Mouse (Mus musculus): ENCODE data around the gene Cbx4.

The Cbx4 gene

DNA sequence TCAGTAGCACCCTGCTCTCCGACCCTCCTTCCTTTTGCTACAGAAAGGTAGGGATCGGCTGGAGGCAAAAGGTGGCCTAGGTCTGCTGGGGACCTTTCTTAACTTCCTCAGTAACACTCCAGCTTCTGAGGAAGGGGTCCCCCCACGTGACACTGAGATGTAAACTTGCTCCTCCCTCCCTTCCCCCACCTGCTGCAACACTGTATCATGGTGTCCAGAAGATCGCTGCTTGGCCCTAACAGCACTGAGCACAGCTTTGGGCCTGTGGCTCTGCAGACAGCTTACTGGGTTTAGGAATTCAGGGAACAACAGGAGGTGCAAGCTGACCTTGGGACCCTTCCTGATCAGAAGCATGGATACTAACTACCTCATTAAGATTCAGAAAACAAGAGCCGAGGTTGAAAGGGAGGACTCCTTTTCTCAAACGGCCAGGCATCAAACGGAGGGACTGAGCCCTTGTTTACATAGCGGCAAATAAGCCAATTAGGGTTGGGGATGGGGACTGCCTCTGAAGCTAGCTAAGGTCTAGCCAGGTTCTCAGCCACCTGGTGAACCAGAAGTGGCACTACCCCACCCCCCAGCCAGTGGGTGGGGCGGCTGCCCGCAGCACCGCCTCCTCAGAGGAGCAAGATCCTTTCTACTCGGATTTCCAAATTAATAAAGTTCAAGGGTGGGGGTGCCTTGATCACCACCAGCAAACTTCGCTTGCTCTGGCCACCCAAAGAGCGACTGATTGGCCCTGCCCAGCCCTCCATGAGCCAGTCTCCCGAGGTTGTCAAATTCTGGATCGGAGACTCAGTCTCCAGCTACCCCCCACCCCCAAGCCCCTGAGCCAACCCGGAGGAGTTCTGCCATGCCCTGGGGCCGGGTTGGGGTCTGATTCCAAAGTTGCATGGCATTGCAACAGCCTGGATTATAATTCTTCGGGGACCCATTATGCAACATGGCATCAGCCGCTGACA is 3.1 kb downstream of the Cbx4 start:
- TF ChIP-seq GATA4 (IDR thresholded peaks at IDR 0.05; ENCODE audit: insufficient replicate concordance, low read length), result no peak

DNA sequence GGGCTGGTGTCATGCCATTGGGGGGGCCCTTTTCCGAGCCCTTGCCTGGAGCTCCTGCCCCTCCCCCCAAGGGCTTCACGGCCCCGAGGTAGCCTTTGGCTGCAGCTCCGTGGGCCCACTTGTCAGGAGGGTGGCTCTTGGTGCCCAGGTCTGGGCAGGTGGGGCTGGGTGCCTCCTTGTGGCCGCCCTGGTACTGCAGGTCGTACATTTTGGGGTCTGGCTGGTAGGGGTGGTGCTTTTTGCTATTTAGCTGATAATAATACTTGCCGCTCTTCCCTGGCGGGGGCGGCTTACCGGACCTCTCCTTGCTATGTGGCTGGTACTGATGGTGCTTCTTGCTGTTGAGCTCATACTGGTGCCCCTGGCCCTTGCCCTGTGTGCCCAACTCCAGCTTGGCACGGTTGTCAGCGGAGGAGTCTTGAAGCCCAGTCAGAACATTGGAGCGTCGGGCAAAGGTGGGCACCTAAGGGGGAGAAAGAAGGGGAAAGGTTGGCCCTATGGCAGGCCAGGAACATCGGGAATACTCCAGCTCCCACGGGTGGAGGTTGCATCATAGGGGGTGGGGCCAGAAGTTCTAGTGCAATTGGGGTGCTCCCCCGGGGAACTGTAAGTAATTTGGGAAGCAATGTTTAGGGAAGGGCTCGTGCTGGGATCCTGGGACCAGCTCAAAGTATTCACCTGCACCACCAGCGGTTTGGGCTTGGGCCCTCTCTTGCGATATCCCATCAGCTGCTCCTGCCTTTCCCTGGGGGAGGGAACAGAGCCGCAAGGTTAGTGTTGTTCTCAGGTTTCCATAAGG is 4.0 kb downstream of the Cbx4 start:
- TF ChIP-seq GATA4 (IDR thresholded peaks at IDR 0.05; ENCODE audit: insufficient replicate concordance, low read length), result no peak

DNA sequence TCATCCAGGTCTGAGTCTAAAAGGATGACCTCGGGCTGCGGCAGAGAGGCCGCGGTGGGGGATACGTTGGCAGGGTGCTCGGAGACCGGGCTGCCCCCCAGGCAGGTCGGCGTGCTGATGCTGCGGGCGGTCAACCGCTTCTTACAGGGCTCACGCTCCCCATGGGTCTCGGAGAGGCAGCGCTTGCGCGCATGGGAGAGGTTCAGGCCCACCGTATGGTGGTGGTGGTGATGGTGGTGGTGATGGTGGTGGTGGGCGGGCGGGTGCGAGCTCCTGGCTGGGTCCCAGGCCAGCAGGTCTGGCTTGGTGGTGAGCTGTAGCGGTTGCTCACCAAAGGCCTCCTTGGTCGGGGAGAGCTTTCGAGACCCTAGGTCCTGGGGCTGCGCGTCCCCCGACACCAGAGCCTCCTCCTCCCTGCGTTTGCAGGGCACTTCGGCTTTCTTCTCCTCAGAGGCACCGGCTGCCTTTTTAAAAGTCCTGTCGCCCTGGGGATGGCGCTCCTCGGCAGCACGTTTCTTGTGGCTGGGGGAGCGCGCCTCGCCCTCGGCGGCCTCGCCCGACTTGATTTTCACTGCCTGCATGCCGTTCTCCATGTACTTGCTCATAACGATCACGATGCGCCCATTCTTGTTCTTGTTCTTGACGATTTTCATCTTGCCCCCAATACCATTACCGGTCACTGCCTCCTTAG is 4.7 kb downstream of the Cbx4 start:
- no peak for TF ChIP-seq GATA4 (IDR thresholded peaks at IDR 0.05; ENCODE audit: insufficient replicate concordance, low read length)

DNA sequence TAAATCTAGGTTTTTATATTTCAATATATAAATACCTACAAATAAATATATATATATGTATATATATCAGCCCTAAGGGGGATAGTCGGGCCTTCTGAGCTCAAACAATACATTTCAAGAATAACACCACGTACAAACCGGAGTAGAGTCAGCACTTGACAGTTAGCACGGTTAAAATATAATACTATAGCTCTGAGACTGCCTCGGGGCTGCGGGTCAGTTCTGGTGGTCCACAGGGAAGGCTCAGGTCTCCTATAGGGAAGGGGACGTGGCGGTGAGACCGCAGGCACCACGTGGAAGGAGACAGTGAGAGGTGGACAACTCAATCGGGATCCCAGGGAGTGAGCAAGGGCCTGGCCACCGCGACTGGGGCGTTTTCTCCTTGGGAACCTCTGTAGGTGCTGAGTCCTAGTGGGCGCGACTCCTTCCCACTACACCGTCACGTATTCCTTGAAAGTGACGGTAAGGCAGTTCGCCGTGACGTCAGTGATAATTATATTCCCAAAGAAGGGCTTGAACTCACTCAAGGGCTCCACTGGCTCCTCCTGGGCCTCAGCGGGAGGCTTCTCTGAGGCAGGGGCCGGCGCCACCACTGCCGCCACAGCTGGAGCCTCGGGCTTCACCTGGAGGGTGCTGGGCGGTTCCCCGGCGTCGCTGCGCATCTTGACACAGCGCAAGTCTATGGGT is 5.4 kb downstream of the Cbx4 start:
- TF ChIP-seq GATA4 (IDR thresholded peaks at IDR 0.05; ENCODE audit: insufficient replicate concordance, low read length), result no peak

DNA sequence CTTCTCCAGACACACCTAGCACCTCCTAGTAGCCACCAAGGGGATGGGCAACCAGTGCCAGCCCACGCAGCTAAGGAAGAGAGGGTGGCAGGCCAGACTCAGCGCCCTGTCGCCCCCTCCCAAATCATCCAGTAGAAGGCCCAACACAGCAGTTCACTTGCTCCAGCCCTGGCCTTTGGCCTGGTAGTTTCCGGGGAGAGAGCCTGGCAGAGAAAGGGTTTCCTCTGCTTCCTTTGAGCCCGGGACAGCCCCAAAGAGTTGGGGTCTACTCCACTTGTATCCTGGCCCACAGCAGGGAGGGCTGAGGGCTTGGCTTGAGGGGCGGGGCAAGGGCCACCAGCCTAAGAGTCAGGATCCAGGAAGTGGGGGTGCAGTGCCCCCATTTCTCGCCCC is 6.6 kb downstream of the Cbx4 start:
- TF ChIP-seq GATA4 (IDR thresholded peaks at IDR 0.05; ENCODE audit: insufficient replicate concordance, low read length), result no peak

DNA sequence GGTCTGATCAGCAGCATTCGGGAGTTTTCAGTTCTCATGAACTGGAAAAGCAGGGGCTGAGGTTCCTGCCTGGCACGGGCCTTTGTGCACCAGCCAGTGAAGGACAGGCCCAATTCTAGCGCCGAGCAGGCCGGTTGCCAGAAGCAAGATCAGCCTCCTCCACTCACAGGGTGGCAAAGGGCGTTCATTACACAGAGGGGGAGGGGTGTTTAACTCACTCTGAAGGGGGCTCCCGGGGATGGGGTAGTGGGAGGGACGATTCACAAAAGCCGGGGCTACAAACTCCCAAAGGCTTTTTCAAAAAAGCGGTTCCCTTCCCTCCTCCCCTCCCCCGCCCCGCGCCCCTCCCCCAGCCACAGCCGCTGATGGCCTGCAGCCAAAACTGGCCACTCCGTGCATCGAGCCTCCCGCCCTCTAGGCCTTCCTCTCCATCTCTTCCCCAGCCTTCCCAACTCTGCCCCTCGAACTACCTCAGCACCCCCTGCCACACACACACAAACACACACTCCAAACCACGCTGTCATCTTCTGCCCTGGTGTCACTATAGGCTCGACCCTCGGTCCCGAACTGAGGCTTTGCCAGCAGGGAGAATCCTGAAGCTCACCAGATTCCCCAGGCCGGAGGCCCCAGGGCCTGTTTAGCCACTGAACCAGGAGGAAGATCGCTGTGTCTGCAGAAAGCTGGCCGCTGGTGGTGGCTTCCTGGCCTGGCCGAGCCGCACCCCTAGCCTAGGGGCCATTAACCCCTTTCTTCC is 7.2 kb downstream of the Cbx4 start:
- TF ChIP-seq GATA4 (IDR thresholded peaks at IDR 0.05; ENCODE audit: insufficient replicate concordance, low read length), result no peak

DNA sequence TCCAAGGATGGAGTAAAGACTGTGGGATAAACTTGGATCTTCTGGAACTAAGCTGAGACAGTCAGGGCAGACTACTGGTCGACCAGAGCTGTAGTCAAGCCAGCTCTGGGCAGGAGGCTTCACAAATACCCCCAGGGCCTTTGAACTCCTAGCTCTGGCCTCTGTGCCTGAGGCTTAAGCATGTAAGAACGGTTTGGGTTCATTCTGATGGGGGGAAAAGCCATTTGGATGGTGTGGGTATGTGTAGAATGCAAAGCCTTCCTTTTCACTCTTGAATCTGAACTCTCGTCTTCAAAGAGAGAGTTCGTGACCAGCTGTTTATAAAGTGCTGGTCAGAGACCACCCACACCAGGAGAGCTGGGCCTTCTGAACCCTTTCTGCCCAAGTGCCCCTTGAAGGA is 8.3 kb downstream of the Cbx4 start:
- no peak for TF ChIP-seq GATA4 (IDR thresholded peaks at IDR 0.05; ENCODE audit: insufficient replicate concordance, low read length)

DNA sequence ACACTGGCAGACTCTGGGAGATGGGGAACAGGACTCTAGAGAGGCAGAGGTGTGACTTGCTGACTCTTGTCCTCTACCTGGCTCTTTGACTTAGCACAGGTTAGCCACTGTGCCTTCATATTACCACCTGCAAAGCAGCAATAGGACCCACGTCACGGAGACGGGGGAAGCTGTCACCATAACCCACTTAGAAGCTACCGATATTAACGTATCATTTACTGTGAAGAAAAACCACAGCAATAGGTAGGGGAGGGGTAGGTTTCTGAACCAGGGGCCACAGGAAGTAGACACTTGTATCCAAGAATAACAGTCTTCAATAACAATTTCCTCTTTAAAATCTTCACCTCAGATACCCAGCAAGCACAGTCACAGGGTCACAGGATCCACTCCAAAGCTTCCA is 10.2 kb downstream of the Cbx4 start:
- no peak for TF ChIP-seq GATA4 (IDR thresholded peaks at IDR 0.05; ENCODE audit: insufficient replicate concordance, low read length)

DNA sequence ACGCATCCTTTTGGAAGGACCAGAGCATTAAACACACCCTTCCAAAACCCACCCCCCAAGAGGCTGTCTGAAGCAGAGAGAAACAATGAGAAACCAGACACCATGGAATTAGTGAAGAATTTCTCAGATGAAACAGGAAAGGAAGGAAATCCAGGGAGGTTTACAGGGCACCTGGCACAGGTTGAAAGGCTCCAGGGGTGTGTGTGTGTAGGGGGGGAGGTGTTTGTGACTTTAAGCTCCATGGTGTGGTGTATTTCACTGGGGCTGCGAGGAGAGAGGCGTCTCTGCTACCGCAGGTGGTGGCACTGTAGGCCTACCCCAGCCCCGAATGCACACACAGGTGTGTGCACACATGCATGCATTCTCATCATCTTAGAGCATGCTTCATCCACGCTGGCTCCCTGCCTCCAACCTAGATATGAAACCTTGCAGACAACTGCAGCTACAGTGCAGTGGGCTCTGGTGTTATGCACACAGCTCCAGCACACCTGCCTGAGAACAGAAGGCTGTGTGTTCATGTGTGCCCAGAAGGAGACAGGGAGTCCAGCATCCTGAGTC is 12.1 kb downstream of the Cbx4 start:
- no peak for TF ChIP-seq GATA4 (IDR thresholded peaks at IDR 0.05; ENCODE audit: insufficient replicate concordance, low read length)

DNA sequence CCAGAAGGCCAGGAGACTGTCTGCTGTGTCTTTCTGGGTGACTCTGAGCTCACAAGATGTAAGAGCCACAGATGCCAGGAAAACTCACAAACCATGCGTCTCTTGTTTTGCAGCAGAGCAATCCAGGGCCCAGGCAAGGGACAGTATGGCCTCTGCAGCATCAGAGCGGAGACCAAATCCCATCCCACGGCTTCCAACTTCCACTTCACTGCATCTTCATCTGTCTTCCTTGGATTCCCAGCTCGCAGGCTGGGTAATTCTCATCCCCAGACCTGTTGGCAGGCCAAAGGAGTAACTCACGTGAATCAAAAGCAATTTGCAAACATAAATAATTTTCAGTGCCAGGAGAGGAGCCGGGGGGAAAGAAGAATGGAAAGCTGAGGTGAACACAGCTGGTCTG is 13.0 kb downstream of the Cbx4 start:
- no peak for TF ChIP-seq GATA4 (IDR thresholded peaks at IDR 0.05; ENCODE audit: insufficient replicate concordance, low read length)

DNA sequence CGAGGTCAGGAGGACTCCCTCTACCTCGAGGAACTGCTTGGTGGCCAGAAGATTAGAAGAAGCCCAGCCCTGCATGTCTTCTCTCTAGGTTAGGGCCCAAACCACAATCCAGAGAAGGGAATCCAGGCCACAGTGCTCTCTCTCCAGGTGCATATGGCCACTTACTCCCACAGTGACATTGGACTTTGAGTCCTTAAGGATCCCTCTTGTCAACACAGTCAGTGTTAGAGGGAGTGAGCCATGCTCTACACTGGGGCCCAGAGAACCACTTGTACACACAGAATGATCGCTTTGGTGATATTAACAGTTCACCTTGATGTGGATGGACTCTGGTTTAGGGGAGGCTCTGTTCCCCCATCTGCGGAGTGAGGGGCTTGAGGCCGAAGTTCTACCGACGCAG is 13.8 kb downstream of the Cbx4 start:
- TF ChIP-seq GATA4 (IDR thresholded peaks at IDR 0.05; ENCODE audit: insufficient replicate concordance, low read length), result no peak

DNA sequence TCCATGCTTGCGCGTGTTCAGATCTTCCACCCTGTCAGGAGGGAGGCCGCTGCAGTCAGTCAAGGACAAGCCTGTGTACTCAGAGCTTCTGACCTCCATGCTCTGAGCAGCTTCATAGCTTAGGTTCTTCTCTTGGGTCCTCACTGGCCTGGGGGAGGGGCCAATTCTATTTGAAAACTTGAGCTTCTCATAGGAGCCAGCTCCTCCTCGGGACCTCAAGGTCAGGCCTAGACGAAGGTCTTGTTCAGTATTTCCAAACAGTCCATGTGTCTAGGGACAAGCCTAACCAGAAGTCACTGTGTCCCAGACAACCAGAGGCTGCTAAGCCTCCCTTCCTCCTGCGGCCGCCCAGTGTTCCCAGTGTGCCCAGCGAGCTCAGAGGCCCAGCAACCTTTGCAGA is 19.2 kb downstream of the Cbx4 start:
- no peak for TF ChIP-seq GATA4 (IDR thresholded peaks at IDR 0.05; ENCODE audit: insufficient replicate concordance, low read length)

DNA sequence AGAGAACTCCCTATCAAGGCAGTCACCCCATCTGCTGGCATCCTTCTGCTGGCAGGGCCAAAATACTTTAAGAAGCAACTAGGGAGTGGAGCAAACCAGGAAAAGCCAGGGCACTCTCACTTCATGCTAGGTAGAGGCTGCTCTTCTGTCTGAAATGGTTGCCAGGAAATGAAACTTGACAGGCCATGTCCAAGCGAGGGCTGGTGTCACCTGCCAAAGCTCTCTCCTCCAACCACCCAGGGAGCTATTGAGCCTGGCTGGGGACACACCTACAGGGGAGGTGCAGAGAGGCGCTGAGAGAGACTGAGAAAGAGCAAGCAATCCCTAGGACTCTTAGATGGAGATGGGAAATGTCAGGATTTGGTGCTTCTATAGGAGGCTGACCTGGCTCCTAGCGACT is 26.8 kb downstream of the Cbx4 start:
- TF ChIP-seq GATA4 (IDR thresholded peaks at IDR 0.05; ENCODE audit: insufficient replicate concordance, low read length), result no peak
